8 mouse cellular contexts compared by ENCODE assay signal in the genomic region with DNA sequence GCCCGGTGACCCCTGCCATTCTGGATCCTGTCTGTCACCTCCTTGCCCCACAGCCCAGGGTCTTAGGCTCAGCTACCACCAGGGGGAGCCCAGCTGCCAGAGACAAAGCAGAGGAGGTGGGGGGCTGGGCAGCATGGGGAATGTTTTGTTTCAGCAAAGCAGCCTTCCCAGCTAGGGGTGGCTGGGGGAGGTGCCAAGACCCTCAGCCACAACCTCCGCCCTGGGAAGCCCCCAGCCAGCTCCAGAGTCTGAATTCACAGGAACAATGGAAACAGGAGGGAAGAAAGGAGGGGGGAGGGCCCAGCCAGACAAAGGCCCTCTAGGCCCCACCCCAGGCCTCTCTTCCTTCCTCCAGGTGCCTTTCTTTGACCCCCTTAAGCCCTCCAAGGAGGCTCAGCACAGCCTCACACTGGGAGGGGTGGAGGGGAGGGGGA. TPM values are rescaled to one million over a fixed set of nuclear protein-coding genes. Genes with fewer than 3 reads are reported as not detected.
DNase-seq lines count a peak whose midpoint lies in the region; ATAC-seq lines count a peak whose summit lies in the region.

No protein-coding gene starts in this region.

- peak overlapping the region; percentile 58 for H3K9ac ChIP-seq in hindbrain, embryonic 16.5 days (ENCODE audit: low read depth, low read length)

- no peaks in the 10 kb centered on the region for H3K9me3 ChIP-seq in hindbrain, embryonic 16.5 days (ENCODE audit: control insufficient read depth, low read length)

- no peak overlapping the region for H3K4me3 ChIP-seq in hindbrain, embryonic 16.5 days (ENCODE audit: low read length)

- intact Hi-C loops in left cerebral cortex, postnatal 25 days (cut with DNase I): loop anchor here (1.0 kb wide), 1 partner anchor 17 kb away; no protein-coding TSS in a partner anchor

- H3K36me3 ChIP-seq in hindbrain, embryonic 16.5 days (ENCODE audit: control insufficient read depth, insufficient read depth, low read length): 0 out of 2 replicates have a peak, but pooled peaks cover 3% of the 10 kb centered on the region

- no peaks in the 10 kb centered on the region for H3K27me3 ChIP-seq in hindbrain, embryonic 16.5 days (replicated peaks; ENCODE audit: control insufficient read depth, insufficient read depth, low read length)

- ATAC-seq in hindbrain, embryonic 16.5 days: peak; percentile 22
- ATAC-seq in megakaryocyte progenitor cell, adult 5-6 weeks (replicated peaks; ENCODE audit: poor library complexity): peak; percentile 59

- peak overlapping the region; percentile 38 for H3K4me2 ChIP-seq in hindbrain, embryonic 16.5 days (ENCODE audit: low read length)

- peak; percentile 77 for DNase-seq in left cerebral cortex, adult 11 months (ENCODE audit: low spot score)
- no peak for DNase-seq in left cerebral cortex, adult 8-10 months (ENCODE audit: low spot score in 2 of 2)
- DNase-seq in cerebellum, postnatal 36 days: peak; percentile 65 to 77
- peak; percentile 80 for DNase-seq in gastrocnemius, adult 18-20 months (ENCODE audit: low spot score)
- DNase-seq in left cerebral cortex, postnatal 25 days (ENCODE audit: low spot score in 2 of 2): peak; percentile 67 to 74
- peak; percentile 66 for DNase-seq in right cerebral cortex, postnatal 25 days

- H3K4me1 ChIP-seq in hindbrain, embryonic 16.5 days (ENCODE audit: control insufficient read depth, insufficient read depth, low read depth, low read length): peaks cover 65% of the 10 kb centered on the region

- WGBS in hindbrain, embryonic 16.5 days: 0% methylated on average over 2 of the region's 2 CpGs

- H3K27ac ChIP-seq in hindbrain, embryonic 16.5 days (ENCODE audit: low read depth, low read length): peak overlapping the region; percentile 90

RNA-seq across cellular contexts. Expression of a gene that starts 8.3 kb away (rescaled TPM):
- total RNA-seq in left cerebral cortex, adult 8-10 months (2022): 100 to 1,000 TPM; 239 to 252 (median 247) TPM
- 10 to 100 TPM; 59.3 to 75.5 TPM for total RNA-seq in gastrocnemius, adult 18-20 months (2021)
- polyA plus RNA-seq in hindbrain, embryonic 16.5 days (2015; fragmentation: Nextera tagmentation; extraction: Ambion mirVana): 302 and 317 TPM in 2 replicates
- total RNA-seq in left cerebral cortex, postnatal 25 days (2021): 100 to 1,000 TPM; 214 to 221 TPM
- total RNA-seq in megakaryocyte progenitor cell, adult 5-6 weeks (2015): 333 and 362 TPM in 2 replicates
- 423 and 432 TPM in 2 replicates for total RNA-seq in megakaryocyte progenitor cell, adult 5-6 weeks (2017)

RNA-seq across cellular contexts. Expression of a gene that starts 17.8 kb away (rescaled TPM):
- total RNA-seq in left cerebral cortex, adult 8-10 months (2022): 1 to 10 TPM; 5.1 to 5.9 (median 5.3) TPM
- 10 to 100 TPM; 11.0 to 11.4 TPM for total RNA-seq in gastrocnemius, adult 18-20 months (2021)
- 5.6 and 7.0 TPM in 2 replicates for polyA plus RNA-seq in hindbrain, embryonic 16.5 days (2015; fragmentation: Nextera tagmentation; extraction: Ambion mirVana)
- total RNA-seq in left cerebral cortex, postnatal 25 days (2021): 1 to 10 TPM; 3.4 to 3.5 TPM
- total RNA-seq in megakaryocyte progenitor cell, adult 5-6 weeks (2015): not detected in 2 replicates
- total RNA-seq in megakaryocyte progenitor cell, adult 5-6 weeks (2017): not detected in 2 replicates

RNA-seq across cellular contexts. Expression of a gene that starts 39.4 kb away (rescaled TPM):
- 10 to 100 TPM; 11.3 to 15.5 (median 15.3) TPM for total RNA-seq in left cerebral cortex, adult 8-10 months (2022)
- 10 to 100 TPM; 44.6 to 49.7 TPM for total RNA-seq in gastrocnemius, adult 18-20 months (2021)
- 13.5 and 16.9 TPM in 2 replicates for polyA plus RNA-seq in hindbrain, embryonic 16.5 days (2015; fragmentation: Nextera tagmentation; extraction: Ambion mirVana)
- 10 to 100 TPM; 11.1 to 13.3 TPM for total RNA-seq in left cerebral cortex, postnatal 25 days (2021)
- total RNA-seq in megakaryocyte progenitor cell, adult 5-6 weeks (2015): 68.0 and 93.4 TPM in 2 replicates
- 31.5 and 72.4 TPM in 2 replicates for total RNA-seq in megakaryocyte progenitor cell, adult 5-6 weeks (2017)

RNA-seq across cellular contexts. Expression of a gene that starts 42.5 kb away (rescaled TPM):
- total RNA-seq in left cerebral cortex, adult 8-10 months (2022): 10 to 100 TPM; 82.5 to 94.5 (median 86.9) TPM
- 10 to 100 TPM; 57.7 to 62.0 TPM for total RNA-seq in gastrocnemius, adult 18-20 months (2021)
- polyA plus RNA-seq in hindbrain, embryonic 16.5 days (2015; fragmentation: Nextera tagmentation; extraction: Ambion mirVana): 53.2 and 55.0 TPM in 2 replicates
- total RNA-seq in left cerebral cortex, postnatal 25 days (2021): 10 to 100 TPM; 69.9 to 81.4 TPM
- not detected in 2 replicates for total RNA-seq in megakaryocyte progenitor cell, adult 5-6 weeks (2015)
- not detected in 2 replicates for total RNA-seq in megakaryocyte progenitor cell, adult 5-6 weeks (2017)

RNA-seq across cellular contexts. Expression of a gene that starts 46.2 kb away (rescaled TPM):
- total RNA-seq in left cerebral cortex, adult 8-10 months (2022): 1 to 10 TPM; 1.0 to 1.7 (median 1.1) TPM
- under 1 TPM; 0.19 to 0.23 TPM for total RNA-seq in gastrocnemius, adult 18-20 months (2021)
- polyA plus RNA-seq in hindbrain, embryonic 16.5 days (2015; fragmentation: Nextera tagmentation; extraction: Ambion mirVana): 2.7 and 2.9 TPM in 2 replicates
- total RNA-seq in left cerebral cortex, postnatal 25 days (2021): 1 to 10 TPM in 1 of 2 experiments, under 1 TPM in 1; 0.96 to 1.1 TPM
- 1.4 and 1.7 TPM in 2 replicates for total RNA-seq in megakaryocyte progenitor cell, adult 5-6 weeks (2015)
- total RNA-seq in megakaryocyte progenitor cell, adult 5-6 weeks (2017): 0.58 TPM in 1 of 2 replicates, not detected in the other

Comparison
In these comparisons a context has a peak if more than half of its experiments do, and no peak if none do; other contexts are left out.
1. DNase-seq: peak in left cerebral cortex, adult 11 months (single experiment), cerebellum, postnatal 36 days (2 of 2), gastrocnemius, adult 18-20 months (single experiment), left cerebral cortex, postnatal 25 days (2 of 2) and right cerebral cortex, postnatal 25 days (single experiment); none in left cerebral cortex, adult 8-10 months (0 of 2).
2. RNA of a gene that starts 17.8 kb away (total RNA-seq): 11.0 to 11.4 TPM in gastrocnemius, adult 18-20 months, 5.1 to 5.9 TPM in left cerebral cortex, adult 8-10 months and 3.4 to 3.5 TPM in left cerebral cortex, postnatal 25 days; not detected in megakaryocyte progenitor cell, adult 5-6 weeks; every median in the first group is over 4 times any median in the second.